Mouse (Mus musculus): ENCODE data around the gene Appbp2.

The Appbp2 gene

DNA sequence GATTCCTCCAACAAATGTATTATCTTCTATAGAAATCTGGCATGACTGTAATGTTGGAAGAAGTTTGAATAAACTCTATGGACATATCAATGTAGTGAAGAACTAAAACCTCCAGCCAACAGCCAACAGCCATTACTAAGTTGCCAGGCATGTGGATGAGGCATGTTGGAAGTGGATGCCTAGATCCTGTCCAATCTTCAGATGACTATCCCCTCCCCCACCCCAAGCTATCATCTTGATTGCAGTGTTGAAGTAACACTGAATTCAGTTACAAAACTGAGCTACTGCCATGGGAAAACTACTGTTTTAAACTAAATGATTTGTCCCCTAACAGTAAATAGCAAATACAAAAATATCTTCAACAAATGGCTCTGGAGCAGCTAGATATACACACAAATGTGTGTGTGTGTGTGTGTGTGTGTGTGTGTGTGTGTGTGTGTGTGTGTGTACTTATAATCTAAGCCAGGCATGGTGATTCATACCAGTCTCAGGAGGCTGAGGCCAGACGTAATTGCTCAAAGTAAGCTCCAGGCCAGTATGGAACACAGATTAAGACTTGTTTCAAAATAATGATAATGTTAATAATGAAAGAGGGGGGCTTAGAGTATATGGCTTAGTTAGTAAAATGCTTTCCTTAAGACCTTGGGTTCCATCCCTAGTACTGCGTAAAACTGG, 82.5 kb downstream of the Appbp2 start:
- DNase-seq: no peak

DNA sequence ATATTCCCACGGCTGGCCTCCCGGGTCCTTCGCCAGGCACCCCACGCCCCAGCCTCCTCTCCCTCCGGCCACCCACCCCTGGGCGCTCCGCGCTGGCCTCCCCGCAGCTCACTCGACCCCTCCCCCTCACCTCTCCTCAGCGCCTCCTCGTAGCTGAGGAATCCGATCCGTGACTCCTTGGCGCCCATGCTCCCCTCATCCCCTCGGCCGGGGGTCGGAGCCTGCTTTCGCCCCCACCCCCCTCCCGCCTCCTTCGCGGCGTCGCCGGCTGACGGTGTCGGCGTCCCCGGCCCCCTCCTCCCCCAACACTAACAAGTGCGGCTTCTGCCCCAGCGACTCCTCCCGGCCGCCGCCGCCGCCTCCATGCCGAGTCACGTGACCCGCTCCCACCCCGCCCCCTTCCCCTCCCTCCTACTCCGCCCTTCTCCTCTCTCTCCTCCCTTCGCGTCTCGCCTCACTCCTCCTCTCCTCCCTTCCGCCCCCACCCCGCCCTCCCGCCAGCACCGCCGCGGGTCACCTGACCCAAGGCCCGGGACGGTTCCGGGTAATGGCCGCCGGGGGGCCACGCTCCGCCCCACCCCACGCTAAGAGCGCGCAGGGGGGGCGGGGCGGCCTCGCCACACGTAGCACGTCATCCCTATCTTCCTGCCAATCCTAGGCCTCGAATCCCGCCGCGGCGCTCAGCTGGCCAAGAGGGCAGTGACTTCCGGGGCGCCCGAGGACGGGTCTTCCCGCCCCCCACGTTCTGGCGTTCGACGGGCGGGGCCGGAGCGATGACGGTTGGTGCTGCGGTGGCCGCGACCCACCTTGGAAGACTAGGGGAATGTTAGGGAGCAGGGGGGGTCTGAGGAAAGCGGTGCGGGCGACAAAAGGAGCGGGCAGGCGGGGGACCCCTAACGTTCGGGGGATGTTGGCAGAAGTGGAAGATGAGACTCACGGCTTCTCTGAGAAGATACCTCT, 95.1 kb downstream of the Appbp2 start, which contains the start of gene Usp32:
Gene Usp32 (minus strand): TSS at position 581 of the 960 bp plus-strand sequence.
- peak; percentile 98 for DNase-seq

DNA sequence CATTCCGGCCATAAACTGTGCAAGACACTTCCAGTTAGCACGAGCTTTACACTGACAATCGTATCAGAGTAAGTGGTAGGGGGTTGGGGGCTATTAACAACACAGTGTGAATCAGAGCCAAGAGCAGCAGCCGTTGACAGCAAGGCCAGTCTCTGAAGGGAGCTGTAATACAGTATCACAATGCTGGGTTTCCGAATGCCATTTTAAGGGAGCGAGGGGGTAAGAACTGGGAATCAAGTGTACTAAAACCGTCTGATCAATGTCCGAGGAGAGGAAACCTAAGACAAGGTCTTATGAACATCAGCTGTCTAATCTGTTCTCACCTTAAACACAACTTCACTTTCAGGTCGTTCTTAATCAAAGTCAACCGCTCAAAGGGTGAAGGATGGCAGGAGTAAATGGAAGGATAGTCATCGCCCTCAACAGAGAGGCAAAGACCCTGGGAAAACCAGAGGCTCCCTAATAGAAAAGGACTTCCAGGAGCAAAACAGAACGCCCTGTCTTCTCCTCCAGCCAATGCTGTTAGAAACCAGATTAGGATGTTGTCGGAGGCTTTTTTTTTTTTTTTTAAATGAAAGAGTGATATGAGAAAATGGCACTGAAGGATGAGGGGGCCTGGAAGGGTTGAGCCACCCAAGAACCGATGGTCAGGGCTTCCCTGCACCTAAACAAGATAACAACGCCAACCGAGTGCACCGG, 96.0 kb downstream of the Appbp2 start:
- DNase-seq: peak; percentile 6

All from right cerebral cortex, adult 18-20 months (tissue).